Mouse (Mus musculus) cerebellum, adult (tissue): ENCODE measurements around the gene Sebox.

Source experiments
- ATAC-seq: cut with Nextera tagmentation; 2 replicates; pipeline ENCODE4 v1.9.2; 2017; ENCODE audit warnings: mild to moderate bottlenecking, moderate library complexity, mixed read lengths; ENCODE audit not compliant: insufficient number of reproducible peaks, low FRiP score, low TSS enrichment

Sebox gene

GRCm38 (mm10) chr11:78502909-78503650 lies at the start of gene Sebox:
Gene Sebox, plus strand, starts transcription at chr11:78503447.
- peak; percentile 84; the same call in 1 of the 2 replicates for ATAC-seq

- no peak for ATAC-seq
These were observed 49.6 kb upstream of the Sebox start for GRCm38 (mm10) chr11:78453675-78454074.

DNA sequence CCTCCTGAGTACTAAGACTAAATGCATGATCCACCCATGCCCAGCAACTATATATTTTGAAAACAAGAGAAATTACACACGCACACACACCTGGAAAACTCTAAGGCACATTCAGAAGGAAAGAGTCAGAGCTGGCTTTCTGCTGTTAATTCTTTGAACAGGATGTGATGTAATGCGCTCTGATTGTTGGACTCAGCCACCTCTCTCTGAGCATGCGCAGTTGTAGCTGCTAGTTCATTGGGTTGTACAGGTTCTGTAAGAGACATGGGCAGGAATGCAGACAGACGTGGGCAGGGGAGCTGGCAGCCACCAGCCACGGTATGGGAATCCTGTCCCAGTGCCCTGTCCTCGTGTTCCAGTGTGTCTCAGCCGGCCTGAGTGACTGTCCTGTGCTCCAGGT lies 49.0 kb upstream of the Sebox start:
- no peak for ATAC-seq

DNA sequence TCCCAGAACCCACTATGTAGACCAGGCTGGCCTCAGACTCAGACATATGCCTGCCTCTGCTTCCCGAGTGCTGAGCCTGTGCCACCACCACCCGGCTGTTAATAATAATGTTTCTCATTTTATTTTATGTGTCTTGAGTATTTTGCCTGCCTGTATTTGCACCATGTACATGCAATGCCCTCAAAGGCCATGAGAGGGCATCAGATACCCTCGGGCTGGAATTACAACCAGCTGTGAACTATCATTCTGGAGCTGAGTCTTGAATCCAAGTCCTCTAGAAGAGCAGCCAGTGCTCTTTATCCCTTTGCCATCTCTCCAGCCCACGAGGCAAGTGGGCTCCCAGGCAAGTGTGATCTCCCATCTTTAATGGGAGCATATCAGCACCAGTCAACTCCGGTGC lies 47.9 kb upstream of the Sebox start:
- ATAC-seq: no peak

GRCm38 (mm10) chr11:78458740-78459139 lies 44.5 kb upstream of the Sebox start:
- no peak for ATAC-seq

DNA sequence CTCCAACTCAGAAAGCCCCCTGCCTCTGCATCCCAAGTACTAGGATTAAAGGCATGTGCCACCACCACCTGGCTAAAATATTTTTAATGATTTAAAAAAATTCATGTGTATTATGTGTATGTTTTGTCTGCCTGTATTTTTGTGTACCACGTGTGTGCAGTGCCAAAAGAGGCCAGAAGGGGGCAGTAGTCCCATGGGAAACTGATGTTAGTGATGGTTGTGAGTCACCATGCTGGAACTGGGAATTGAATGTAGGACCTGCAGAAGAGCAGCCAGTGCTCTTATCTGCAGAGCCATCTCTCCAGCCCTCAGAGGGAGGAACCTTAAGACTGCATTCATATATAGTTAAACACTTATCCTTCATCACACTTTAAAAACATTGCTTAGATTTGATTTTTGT lies 41.4 kb upstream of the Sebox start:
- no peak for ATAC-seq

DNA sequence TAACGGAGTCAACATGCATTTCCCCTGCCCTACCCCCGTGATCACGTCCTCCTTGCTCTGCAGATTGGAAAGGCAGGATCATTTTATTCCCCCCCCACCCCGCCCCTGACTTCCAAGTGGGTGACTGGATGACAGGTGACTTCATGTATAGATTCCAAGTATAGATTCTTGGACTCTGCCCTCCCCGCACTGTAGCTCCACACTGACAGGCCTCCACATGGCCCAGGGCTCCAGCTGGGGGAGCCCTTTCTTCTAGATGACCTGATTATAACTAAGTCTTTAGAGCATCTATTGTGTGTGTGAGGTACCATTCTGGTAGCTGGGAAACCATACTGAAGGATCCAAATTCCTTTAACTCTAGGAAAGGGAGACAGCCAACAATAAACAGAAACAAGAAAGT lies 40.6 kb upstream of the Sebox start:
- ATAC-seq: no peak

DNA sequence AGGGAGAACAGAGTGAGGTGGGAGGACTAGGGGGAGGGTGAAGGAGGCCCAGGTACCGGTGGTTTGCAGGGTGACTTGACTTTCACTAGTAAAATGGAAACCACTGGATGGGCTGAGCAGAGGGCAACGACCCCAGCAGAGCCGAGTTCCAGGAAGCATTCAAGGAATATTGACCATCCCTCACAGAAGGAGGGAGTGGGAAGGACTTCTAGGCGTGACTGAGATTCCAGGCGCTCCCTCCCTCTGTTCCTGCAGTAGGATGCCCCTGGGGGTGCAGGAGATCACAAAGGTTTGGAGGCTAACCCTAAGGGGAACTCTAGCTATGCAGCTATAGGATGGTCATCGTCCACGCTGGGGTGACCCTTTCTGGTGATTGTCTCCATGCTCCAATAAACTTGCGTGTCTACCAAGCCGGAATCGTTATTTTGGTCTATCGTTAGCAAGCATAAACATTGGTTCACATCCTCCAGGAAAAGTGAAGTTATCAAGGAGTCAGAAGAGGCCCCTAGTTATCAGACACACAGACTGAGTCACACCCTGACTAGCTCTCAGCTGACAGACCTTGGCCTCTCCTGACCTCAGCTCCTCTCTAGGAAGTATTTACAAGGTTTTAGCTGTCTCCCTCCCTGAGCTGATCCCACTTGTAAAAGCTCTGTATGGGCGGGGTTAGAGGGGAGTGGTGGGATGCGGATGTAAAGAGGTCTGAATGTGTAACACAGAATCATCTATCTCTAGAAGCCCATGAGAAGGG lies 39.8 kb upstream of the Sebox start:
- ATAC-seq: no peak

DNA sequence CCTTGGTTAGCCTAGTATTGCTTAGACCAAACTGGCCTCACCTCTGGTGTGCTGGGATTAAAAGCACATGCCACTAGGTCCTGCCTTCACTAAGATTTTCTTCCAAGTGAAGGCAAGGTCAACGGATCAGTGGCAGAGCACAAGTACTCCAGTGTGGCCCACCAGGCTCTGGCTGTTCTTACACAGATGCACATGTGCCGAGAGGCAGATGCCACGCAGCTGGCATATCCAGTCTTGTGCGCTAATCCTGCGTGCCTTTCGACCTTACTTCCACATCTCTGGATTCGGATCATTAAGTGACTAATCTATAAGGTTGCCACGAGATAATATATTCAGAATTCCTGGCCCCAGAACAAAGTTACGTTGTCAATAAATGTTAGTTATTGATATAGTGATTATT lies 38.1 kb upstream of the Sebox start:
- no peak for ATAC-seq

GRCm38 (mm10) chr11:78465568-78466180 lies 37.6 kb upstream of the Sebox start, which contains the start of gene Slc46a1:
Gene Slc46a1, plus strand, starts transcription at chr11:78465697.
- ATAC-seq: peak; percentile 52; the same call in 1 of the 2 replicates

GRCm38 (mm10) chr11:78466242-78466912 lies 36.9 kb upstream of the Sebox start:
- no peak for ATAC-seq

- no peak for ATAC-seq
These were observed 35.7 kb upstream of the Sebox start for GRCm38 (mm10) chr11:78467515-78467914.

DNA sequence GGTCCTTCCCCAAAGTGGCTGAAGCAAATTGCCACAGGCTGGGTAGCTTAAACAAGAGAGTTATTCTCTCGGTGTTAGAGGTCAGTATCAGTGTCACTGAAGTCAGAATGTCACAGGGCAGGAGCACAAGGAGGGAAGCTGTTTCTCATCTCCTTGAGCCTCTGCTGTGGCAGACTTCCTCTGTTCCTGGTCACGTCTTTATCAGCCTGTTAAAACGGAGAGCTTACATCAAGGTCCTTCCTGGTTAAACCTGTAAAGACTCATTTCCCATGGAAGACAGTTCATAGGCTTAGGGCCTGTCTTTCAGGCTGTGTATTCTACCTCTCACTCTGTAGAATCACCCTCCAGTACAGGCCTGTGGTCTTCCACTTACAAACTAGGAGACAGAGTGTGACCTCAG lies 35.3 kb upstream of the Sebox start:
- ATAC-seq: no peak

- ATAC-seq: no peak
These were observed 31.7 kb upstream of the Sebox start for GRCm38 (mm10) chr11:78471326-78472103.

GRCm38 (mm10) chr11:78475289-78475688 lies 28.0 kb upstream of the Sebox start:
- ATAC-seq: no peak

DNA sequence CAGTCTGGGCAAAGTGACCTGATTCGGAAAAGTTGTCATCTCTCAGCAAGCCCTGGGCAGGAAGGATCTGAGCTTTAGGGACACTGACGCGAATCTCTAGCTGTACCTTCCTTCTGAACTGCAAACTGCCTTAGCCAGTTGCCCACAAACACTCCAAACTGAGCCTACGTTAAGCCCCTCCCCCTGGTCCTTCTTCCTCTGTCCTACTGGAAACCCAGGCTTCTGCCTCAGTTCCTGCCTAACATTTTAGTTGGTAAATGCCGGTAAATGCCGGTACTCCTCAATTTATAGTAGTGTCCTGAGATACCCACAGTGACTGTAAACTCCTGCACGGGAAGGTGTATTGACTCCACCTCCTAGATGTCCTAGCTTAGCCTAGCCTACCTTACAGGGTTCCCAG lies 19.6 kb upstream of the Sebox start:
- no peak for ATAC-seq

DNA sequence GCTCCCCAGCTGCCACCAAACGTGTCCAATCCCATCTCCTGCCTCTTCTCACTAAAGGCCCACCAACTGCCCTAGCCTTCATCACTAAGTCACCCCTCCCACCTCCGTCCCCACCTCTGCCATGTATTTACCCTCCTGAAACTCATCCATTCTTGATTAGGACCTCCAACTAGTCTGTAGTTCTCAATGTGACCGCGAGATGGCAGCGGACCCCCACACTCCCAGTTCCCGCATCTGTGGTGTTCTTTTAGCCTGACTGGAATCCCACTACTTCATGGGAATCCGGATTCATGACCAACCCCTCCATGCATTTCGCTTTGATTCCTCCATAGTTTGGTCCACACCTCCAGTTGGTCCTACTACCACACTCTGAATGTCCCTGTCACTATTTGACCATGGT lies 15.1 kb upstream of the Sebox start:
- ATAC-seq: no peak

- ATAC-seq: 0 out of 2 replicates have a peak, but pooled peaks have one; percentile 51
These were observed 12.4 kb upstream of the Sebox start for GRCm38 (mm10) chr11:78490781-78491241.

- no peak for ATAC-seq
These were observed 7.3 kb upstream of the Sebox start for GRCm38 (mm10) chr11:78495904-78496303.

DNA sequence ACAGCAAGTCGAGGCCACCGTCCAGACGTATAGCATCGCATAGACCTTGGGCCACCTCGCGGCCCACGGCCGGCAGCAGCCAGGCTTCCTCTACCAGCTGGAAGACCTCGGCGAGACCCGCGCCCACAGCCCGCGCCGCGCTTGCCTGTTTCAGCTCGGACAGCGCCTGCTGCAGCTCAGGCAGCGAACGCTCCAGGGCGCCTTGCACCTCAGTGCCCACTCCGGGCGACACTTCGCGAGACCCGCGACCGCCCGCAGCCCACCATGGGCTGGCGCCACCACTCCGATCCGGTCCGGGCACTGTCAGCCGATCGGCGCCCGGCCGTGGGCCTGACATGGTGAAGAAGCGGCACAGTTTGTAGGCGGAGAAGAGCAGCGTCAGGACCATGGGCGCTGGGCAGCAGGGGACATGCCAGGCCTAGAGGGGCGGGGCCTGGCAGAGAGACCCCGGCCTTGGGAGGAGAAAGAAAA lies 6.1 kb upstream of the Sebox start:
- peak; percentile 11; the same call in 1 of the 2 replicates for ATAC-seq
